Mouse (Mus musculus) embryo, embryonic 11 days (tissue): ENCODE results near the gene Traf2.
"Not testable (repeated sequence)": the region's sequence is repeated elsewhere in the genome, so short reads cannot be mapped to it uniquely, and the experiment has no call there.

Source experiments
- DNase-seq: peaks from one replicate; pipeline ENCODE4 v3.0.0-alpha.2; 2015

Traf2 gene

DNA sequence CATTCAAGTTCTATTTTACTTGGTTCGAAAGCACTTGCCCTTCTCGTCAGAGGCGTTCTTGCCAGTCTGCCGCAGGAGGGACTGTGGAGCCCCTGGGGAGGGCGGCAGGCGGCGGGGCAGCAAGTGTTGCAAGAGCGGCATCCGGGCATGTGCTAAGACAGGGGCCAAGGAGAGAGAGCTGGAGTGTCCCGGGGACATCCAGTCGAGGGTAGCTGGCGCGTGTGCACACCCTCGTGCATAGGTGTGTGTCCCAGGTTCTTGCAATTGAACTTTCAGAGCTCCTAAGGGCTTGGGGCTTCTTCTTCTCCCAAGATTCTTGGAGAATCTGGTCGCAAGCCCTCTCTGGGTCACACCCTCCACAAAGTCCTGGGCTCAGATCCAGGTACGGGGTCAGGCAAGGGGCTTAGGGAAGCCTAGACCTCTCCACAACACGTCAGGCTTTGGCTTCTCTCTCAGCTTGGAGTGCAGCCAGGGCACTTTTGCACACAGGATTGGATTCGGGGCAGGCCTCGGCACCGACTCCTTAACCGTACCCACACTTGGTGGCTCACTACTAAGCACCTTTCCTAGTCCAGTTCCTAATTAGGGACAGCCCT, 28.8 kb upstream of the Traf2 start:
- DNase-seq: peak; percentile 66

- DNase-seq: peak; percentile 98
Measured at GRCm38 (mm10) chr2:25574579-25575431, 28.1 kb upstream of the Traf2 start, which contains the start of the genes Mamdc4 and Phpt1. TSS of gene Mamdc4 (minus strand) at chr2:25574845. TSS of gene Phpt1 (minus strand) at chr2:25575224.

- no peak for DNase-seq
Measured at GRCm38 (mm10) chr2:25574136-25574535, 27.4 kb upstream of the Traf2 start.

GRCm38 (mm10) chr2:25573068-25573467, 26.3 kb upstream of the Traf2 start:
- DNase-seq: no peak

DNA sequence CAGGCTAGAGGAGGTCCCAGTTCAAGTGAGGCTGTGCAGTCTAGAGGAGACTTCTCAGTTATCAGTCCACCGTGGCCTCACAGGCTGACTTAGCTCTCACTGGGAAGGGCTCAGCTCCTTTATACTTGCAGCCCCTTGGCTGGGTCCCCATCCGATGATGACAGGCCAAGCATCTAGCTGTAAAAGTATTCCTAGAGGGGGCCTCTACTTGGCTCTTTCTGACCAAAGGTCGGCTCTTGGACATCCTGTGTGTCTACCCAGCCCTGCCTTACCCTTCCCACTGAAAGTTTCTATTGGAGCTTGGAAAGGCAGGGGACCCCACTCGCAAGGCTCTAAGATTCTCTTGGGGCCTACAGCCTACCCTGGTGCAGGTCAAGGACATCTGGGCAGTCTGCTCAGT, 24.5 kb upstream of the Traf2 start:
- DNase-seq: no peak

DNA sequence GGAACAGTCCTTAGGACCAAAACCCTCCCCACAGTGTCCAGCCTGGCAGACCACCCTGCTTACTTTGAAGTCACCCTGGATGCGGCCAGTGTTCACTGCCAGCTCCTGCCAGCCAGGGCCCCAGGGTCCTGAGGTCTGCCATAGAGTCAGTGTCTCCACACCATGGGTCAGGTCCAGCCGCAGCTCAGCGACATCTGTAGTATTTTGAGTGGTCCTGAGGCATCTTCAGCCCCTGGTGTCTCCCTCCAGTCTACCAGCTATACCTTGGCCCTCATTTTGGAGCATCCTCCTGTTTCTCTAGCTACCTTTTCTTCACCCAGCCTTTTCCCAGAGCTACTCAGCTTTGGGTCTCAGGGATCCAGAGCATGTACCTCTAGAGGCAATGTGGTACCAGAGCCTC, 22.6 kb upstream of the Traf2 start:
- DNase-seq: no peak

DNA sequence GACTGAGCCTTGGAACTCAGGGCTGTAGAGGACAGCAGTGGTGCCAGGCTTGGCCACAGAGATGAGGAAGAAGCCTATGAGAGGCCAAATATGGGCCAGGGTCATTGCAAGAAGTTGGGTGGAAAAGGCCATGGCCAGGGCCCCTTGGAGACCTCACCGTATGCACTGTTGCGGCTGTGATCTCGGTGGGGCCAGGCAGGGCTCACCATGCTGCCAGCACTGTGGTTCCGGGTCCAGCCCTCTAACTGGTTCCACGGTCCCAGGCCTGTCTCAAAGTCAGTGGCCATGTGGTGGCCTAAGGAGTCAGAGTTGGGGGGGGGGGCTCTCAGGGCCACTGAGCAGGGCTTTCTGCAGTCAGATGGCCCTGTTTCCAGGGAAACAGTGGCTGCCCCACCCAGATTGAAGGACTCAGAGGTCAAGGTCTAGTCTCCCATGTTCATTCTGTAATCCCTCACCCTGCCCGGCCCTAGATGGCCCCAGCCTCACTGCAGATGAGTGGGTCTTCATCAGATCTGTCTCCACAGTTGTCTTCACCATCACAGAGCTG, 21.8 kb upstream of the Traf2 start:
- DNase-seq: no peak

DNA sequence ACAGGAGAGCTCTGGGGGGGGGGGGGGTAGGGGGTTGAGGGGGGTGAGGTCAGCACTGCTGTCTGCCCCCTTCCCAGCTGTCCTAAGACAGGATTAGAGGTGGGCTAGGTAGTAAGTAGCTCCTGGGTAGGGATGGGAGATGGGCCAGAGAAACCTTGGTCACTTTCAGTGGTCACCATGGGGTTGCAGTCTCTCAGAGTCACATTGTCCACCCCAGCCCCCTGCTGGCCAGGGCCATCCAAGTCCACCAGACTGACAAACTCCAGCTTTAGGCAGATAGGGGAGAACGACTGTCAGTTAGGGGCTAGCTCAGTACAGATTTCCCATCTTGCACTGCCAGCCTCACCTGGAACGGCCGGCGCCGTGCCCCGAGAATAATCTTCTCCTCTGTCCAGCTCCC, 19.8 kb upstream of the Traf2 start:
- no peak for DNase-seq

DNA sequence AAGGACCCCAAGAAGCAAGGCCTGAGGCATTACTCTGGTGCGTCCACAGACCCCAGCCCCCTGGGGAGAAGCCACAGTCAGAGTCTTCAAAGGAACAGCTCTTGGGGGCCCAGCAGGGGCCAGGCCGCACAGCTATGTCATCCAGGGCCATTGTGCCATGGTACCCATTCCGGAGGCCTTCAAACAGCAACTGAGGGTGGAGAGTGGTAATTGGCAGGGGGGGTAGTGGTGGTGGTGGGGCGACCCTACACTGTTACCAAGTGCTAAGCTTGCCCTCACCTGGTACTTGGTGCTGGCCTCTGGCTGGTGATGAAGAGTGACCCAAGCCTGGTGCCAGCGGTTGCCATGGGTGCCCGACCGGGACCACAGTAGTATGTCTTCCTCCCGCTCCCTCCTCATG, 19.0 kb upstream of the Traf2 start:
- DNase-seq: no peak

DNA sequence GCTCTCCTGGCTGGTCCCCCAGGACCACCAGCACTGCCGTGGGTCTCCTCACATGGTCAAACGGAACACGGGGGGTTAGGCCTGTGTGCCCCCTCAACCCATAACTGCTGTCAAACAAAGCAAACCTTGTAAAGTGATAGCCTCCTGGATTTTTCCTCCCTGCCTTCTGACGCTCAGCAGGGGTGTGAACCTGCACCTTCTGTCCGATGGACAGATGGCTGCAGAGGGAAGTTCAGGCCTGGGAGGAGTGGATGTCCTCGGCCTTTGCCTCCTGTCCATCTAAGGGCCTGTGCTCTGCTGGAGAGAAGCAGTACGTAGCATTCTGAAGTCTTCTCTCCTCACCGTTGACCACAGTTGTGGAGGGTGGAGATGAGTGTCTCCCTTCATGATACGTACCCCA, 15.2 kb upstream of the Traf2 start:
- no peak for DNase-seq

DNA sequence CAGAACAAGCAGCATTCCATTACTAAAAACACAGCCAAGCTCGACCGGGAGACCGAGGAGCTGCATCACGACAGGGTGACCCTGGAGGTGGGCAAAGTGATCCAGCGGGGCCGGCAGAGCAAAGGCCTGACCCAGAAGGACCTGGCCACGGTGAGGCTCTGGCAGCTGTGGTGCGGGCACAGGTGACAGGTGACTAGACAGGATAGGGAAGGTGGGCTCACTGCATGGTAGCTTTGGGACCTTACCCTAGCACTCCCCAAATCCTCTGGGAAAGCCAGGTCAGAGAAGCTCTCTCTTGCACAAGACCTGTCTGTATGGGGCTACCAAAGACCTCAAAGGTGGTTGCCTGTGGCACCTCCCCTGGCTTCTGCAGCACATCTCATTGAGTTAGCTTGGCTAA, 13.8 kb upstream of the Traf2 start:
- DNase-seq: no peak

DNA sequence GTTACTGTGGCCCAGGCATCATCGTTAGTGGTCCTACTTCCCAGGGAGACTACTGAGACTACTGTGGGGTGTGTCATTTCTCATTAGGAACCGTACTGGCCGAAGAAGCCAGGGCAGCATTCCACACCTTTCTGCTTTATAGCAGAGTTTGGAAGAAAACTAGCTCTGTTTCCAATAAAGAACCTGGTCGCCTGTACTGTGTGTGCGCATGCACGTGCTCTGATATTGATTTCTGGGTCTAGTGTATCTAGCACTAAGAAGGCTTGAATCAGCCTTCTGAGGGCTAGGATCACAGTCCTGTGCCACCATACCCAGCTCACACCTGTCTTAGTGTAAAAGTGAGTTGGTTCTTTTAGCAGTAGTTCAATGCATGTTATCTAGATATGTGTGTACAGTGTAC, 12.0 kb upstream of the Traf2 start:
- no peak for DNase-seq

- no peak for DNase-seq
Measured at GRCm38 (mm10) chr2:25557964-25558360, 11.2 kb upstream of the Traf2 start.

DNA sequence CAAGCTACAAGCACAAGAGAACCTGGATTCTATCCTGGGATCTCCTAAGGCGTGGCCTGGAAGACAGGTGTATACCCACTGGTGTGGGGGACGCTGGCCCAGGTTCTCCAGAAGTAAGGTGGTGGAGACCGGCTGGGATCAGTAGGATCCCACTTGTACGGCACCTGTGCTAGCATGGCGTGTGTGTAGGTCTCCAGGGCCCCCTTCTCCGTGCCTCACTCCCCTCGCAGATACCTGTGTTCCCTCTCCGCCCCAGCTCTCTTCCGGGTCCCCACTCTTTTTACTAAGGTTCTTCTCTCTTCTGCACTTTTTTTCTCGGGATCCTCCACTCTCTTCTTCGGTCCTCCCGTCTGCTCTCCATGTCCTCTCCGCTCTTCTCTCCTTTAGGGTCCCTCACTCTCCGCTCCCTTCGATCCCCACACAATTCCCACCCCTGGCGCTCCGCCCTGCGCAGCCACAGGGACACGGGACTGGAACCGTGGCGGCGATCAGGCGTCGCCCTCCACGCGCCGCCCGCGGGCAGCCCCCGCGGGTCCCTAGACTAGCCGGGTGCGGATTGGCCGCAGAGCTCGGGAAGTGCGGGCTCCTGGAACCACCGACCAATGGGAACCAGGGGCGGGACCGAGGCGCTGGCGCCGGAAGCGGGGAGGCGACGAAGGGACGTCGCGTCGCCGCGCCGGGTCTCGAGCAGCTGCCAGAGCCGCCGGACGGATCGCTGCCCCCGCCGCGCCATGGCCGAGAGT, 10.7 kb upstream of the Traf2 start, which contains the start of gene Edf1:
Gene Edf1 (plus strand): TSS at position 627 of the 743 bp plus-strand sequence.
- peak; percentile 97 for DNase-seq

- DNase-seq: no peak
Measured at GRCm38 (mm10) chr2:25556296-25556695, 9.6 kb upstream of the Traf2 start.

DNA sequence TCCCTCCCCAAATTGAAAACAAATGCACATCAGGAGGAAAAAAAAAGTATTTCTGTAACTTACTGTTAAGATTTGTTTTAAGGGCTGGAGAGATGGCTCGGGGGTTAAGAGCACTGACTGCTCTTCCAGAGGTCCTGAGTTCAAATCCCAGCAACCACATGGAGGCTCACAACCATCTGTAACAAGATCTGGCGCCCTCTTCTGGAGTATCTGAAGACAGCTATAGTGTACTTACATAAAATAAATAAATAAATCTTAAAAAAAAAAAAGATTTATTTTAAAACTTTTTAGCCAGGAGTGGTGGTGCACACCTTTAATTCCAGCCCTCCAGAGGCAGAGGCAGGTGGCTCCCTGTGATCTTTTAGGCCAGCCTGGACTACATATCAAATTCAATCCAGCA, 8.7 kb upstream of the Traf2 start:
- not testable (repeated sequence) for DNase-seq

GRCm38 (mm10) chr2:25553171-25553786, 6.5 kb upstream of the Traf2 start:
- not testable (repeated sequence) for DNase-seq

DNA sequence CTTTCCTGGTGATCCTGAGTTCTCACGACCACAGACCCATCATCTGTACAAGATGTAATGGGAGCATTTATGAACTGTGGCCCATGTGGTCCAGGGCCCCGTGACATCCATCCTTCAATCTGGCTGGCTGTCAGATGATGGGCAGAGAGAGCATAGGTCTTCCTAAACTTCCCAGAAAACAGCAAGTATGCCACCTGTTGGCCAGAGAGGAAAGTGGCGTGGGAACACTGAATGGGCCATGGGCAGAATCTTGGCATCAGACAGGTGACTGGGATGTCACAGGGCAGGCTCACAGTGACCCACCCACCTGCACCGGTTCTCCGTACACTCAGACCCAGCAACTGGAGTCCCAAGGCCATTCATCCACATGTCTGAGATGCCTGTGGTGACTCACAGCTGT, 4.4 kb upstream of the Traf2 start:
- peak; percentile 47 for DNase-seq

DNA sequence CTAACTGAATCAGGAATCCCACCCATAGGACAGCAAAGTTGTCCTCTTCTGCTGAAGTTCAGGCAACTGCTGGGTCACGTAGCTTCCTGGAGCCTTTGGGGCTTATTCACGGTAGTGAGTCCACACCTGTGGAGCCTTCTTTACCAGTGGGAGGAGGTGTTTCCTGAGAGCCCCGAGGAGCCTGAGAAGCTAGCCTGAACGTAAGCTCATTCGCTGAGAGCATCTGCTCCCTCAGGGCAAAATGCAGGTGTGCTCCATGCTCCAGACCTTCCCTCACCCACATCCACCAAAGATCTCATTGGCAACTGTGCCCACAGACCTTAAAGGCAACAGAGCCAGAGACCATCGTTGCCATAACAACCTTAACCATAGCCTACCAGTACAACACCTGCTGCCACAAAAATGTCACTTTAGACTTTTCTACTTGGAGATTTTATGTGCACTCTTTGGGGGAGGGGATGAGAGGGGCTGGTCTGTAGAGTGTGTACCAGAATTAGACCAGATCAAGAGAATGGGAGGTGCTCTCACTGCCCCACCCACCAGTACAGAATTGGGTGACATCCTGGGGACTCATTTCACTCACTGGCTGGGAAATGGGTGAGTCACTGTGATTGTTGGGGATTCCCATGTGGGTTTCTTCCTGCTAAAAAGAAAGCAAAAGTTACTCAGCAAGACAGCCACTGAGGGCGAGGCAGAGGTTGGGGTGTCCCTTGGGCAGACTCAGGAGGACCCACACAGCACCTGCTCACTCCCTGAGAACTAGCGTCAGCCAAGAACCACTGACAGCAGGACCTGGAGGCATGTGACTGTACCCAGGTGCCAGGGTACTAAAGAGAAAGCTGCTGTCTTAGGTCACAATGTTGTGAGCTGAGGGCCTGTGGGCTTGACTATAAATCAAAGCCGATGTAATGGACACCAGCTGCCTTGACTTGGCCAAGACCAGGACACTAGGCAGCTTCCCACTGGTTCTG, 2.6 kb upstream of the Traf2 start:
- DNase-seq: no peak

DNA sequence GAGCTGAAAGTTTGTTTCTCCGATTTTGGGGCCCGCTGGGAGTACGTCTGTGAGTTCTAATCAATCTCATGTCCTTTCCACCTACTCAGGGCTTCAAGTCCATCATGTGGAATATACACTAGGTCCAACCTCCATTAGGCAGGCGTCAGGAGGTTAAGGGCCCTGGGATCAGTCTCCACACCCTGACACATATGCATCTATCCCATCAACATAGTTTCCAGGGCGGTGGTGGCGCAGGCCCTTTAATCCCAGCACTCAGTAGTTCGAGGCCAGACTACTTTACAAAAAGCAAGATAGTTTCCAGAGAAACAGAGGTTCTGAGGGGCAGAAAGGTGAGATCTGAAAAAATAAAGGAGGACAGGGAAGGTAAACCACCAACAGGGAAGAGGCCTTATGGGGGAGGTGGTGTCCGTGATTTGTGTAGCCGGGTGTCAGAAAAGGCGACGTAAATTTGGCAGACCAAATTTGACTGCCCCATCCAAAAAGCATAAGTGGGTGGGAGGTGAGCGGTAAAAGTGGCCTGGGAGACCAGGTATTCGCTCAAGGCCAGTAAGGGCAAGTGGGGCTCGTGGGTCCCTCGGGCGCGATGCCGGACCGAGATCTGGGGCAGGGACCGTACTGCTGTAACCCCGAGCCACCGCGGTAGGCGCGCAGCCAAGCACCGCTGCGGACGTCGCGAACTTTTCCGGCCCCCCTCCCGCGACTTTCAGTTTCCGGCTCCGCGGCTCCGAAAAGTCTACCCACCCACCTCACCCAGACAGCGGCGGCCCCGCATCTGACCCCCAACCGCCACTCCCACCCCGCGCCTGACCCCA, 537 bp downstream of the Traf2 start:
- DNase-seq: no peak
